Mouse (Mus musculus) kidney, adult 10 weeks (tissue): ENCODE measurements around the gene Mfsd13b. TPM values are rescaled to one million over a fixed set of nuclear protein-coding genes. Genes with fewer than 3 reads are reported as not detected.

ENCODE experiments used
- polyA plus RNA-seq: library from polyadenylated mRNA; stranded (reverse); fragments of 350-450 nt; fragmentation: Illumina TruSeq; extraction: RNeasy Lipid Tissue Mini Kit (QIAGEN cat#74804); gene quantifications from one replicate; pipeline ENCODE4 v1.2.3, GENCODE M21; 2014; ENCODE audit warnings: low read depth, low replicate concordance

Mfsd13b gene
- polyA plus RNA-seq = 1.7 TPM

GRCm38 (mm10) chr7:120982200-120982841 is at the start of gene Mfsd13b, which contains the start of gene Cdr2:
Gene Mfsd13b, plus strand, starts transcription at chr7:120982509.
Gene Cdr2, minus strand, starts transcription at chr7:120982312.

GRCm38 (mm10) chr7:121033856-121034652 is 51.7 kb downstream of the Mfsd13b start, which contains the start of gene Mettl9:
Gene Mettl9, plus strand, starts transcription at chr7:121034445.

Other genes with a start within 250 kb of the Mfsd13b start
- gene Vwa3a, start 243.2 kb upstream of the Mfsd13b start, polyA plus RNA-seq = not detected
- not detected for gene Gm5737, start 170.1 kb upstream of the Mfsd13b start, polyA plus RNA-seq
- gene Eef2k, start 139.7 kb upstream of the Mfsd13b start, polyA plus RNA-seq = 0.89 TPM
- 17.1 TPM for gene Polr3e, start 64.8 kb upstream of the Mfsd13b start, polyA plus RNA-seq
- 55.7 TPM for gene Cdr2, start 197 bp upstream of the Mfsd13b start, polyA plus RNA-seq
- 414 TPM for gene Mettl9, start 51.9 kb downstream of the Mfsd13b start, polyA plus RNA-seq
- gene Igsf6, start 92.1 kb downstream of the Mfsd13b start, polyA plus RNA-seq = 2.6 TPM
- gene Otoa, start 99.1 kb downstream of the Mfsd13b start, polyA plus RNA-seq = not detected